Mouse (Mus musculus) heart, embryonic 14.5 days (tissue): Measurements from ENCODE around the gene Kalrn. TPM values are rescaled to one million over a fixed set of nuclear protein-coding genes. Genes with fewer than 3 reads are reported as not detected.

ENCODE experiments used
- ATAC-seq: fragments of 200-750 bp; cut with Nextera tagmentation; 2 replicates; pipeline ENCODE4 v1.8.0; 2017; ENCODE audit warnings: low read depth, moderate TSS enrichment; ENCODE audit not compliant: insufficient number of reproducible peaks, insufficient read depth, low FRiP score
- H3K27ac ChIP-seq, 2 experiments: fragments of 200-500 bp in 1 of 2; fragments of 300-500 bp in 1 of 2; sonication (generic) in 1 of 2; replicated peaks in 1 of 2; 2 replicates each; pipeline ENCODE4 v1.5.1; 2012 to 2014; ENCODE audit warnings: low read depth in 2 of 2, low read length in 2 of 2, control low read depth in 1 of 2, mild to moderate bottlenecking in 1 of 2, mixed read lengths in 1 of 2; ENCODE audit not compliant: control insufficient read depth in 1 of 2, insufficient read depth in 1 of 2
- H3K27me3 ChIP-seq: fragments of 300-500 bp; sonication (generic); 2 replicates; pipeline ENCODE4 v1.6.1; 2014; ENCODE audit warnings: mild to moderate bottlenecking, low read length, control low read depth; ENCODE audit not compliant: control insufficient read depth, insufficient read depth
- H3K36me3 ChIP-seq: fragments of 300-500 bp; sonication (generic); 2 replicates; pipeline ENCODE4 v1.6.1; 2014; ENCODE audit warnings: mild to moderate bottlenecking, control low read depth, low read length, mixed read lengths; ENCODE audit not compliant: control insufficient read depth, insufficient read depth
- H3K4me1 ChIP-seq, 2 experiments: fragments of 200-500 bp in 1 of 2; fragments of 300-500 bp in 1 of 2; sonication (generic) in 1 of 2; 2 replicates each; pipeline ENCODE4 v1.6.1; 2012 to 2014; ENCODE audit warnings: low read length in 2 of 2, control low read depth in 1 of 2, mixed read lengths in 1 of 2; ENCODE audit not compliant: control insufficient read depth in 2 of 2, insufficient read depth in 2 of 2
- H3K4me2 ChIP-seq: fragments of 300-500 bp; sonication (generic); 2 replicates; pipeline ENCODE4 v1.6.1; 2014; ENCODE audit warnings: mild to moderate bottlenecking, low read length
- H3K4me3 ChIP-seq, 2 experiments: fragments of 200-500 bp in 1 of 2; fragments of 300-500 bp in 1 of 2; sonication (generic) in 1 of 2; 2 replicates each; pipeline ENCODE4 v1.5.1; 2012 to 2014; ENCODE audit warnings: low read length in 2 of 2, mild to moderate bottlenecking in 2 of 2, control low read depth in 1 of 2, low read depth in 1 of 2, moderate library complexity in 1 of 2; ENCODE audit not compliant: control insufficient read depth in 1 of 2, insufficient read depth in 1 of 2
- H3K9ac ChIP-seq: fragments of 300-500 bp; sonication (generic); 2 replicates; pipeline ENCODE4 v1.6.1; 2014; ENCODE audit warnings: mild to moderate bottlenecking, low read length
- H3K9me3 ChIP-seq: fragments of 300-500 bp; sonication (generic); 2 replicates; pipeline ENCODE4 v1.6.1; 2016; ENCODE audit warnings: low read length, control low read depth; ENCODE audit not compliant: control insufficient read depth
- WGBS: fragments of 180-500 bp; shearing (Covaris S2); extraction: QIAGEN DNeasy Blood & Tissue Kit; methylation state at CpG from one replicate; pipeline ENCODE4 v1.1.7; 2014; 5-methylcytosine and 5-hydroxymethylcytosine counted together
- polyA plus RNA-seq: library from polyadenylated mRNA; unstranded; fragments of >200 nt; fragmentation: Nextera tagmentation; extraction: Ambion mirVana; gene quantifications from 2 replicates; pipeline ENCODE4 v1.2.1, GENCODE M21; 2014

The Kalrn gene
- polyA plus RNA-seq, 1 experiment from 2014 or later: 33.4 TPM

DNA sequence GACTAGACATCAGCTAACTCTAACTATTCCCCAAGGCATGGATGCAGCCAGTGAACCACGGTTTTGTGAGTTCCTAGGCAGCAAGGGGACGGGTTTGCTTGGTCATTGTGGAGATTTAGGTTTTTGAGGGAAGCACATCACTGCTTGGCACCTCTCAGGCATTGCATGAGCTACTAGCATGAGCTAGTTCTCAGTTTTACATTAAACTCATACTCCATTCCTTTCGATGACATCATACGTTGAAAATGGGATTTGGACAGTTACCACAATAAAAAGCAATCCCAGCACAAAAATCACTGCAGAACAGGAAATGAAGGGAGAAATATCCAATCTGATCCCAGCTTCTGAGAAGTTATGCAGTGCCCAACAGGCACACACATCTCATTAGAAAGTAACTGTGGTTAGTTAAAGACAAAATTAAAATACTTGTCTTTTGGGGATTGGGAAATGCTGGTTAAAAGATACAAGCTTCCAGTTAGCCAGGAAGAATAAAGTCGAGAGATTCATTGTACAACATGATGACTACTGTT lies 23.8 kb downstream of the Kalrn start:
- no peak overlapping the region for H3K4me2 ChIP-seq
- H3K27me3 ChIP-seq: no peaks in the 10 kb centered on the region
- H3K4me1 ChIP-seq: peaks cover 4 to 21% of the 10 kb centered on the region in 2 experiments
- WGBS: 79% methylated on average over 5 of the region's 5 CpGs
- ATAC-seq: no peak
- H3K9me3 ChIP-seq: no peaks in the 10 kb centered on the region
- H3K36me3 ChIP-seq: no peaks in the 10 kb centered on the region
- no peak overlapping the region for H3K27ac ChIP-seq
- H3K9ac ChIP-seq: no peak overlapping the region
- H3K4me3 ChIP-seq: no peak overlapping the region

DNA sequence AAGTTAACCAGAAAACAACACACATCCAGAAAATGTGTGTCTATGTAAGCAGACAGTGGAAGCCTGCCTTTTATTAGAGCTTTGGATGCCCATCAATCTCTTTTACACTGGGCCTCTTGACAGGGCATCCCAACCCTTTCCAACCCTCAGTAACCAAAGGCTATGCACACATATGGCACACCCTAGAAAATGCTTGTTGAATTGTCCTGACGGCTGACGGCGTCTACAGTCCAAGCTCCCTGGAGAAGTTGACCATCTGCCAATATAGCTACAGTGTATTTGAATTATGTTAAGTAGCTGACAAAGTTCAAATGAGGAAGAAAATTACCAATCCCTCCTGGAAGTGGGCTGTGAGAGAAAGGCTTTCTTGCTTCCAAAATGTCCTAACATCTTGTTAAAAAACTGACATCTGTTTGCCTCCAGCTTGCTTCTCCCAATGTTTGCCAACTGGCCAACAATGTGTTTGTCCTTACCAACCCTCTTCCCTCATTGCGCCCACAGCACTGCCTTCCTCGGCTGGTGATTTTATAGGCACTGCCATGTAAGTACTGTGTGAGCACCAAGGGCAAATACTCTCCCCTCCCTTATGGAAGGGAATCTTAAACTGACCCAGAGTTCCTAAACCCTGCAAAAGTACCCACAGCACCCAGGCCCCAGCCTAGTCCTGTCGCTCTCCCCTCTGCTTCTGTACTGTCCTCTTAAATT lies 26.4 kb downstream of the Kalrn start:
- H3K9ac ChIP-seq: no peak overlapping the region
- H3K4me1 ChIP-seq: peaks cover 2 to 3% of the 10 kb centered on the region in 2 experiments; a peak in 1 of 4 replicates
- no peak overlapping the region for H3K27ac ChIP-seq
- H3K9me3 ChIP-seq: 0 out of 2 replicates have a peak, but pooled peaks cover 4% of the 10 kb centered on the region
- no peaks in the 10 kb centered on the region for H3K27me3 ChIP-seq
- 74% methylated on average over 6 of the region's 6 CpGs for WGBS
- no peak overlapping the region for H3K4me3 ChIP-seq
- no peak for ATAC-seq
- H3K36me3 ChIP-seq: no peaks in the 10 kb centered on the region
- no peak overlapping the region for H3K4me2 ChIP-seq

- Histone ChIP-seq H3K4me2 (no peak overlapping the region), H3K9me3 (0 out of 2 replicates have a peak, but pooled peaks cover 4% of the 10 kb centered on the region), H3K4me3 (no peak overlapping the region), H3K9ac (no peak overlapping the region), H3K4me1 (0 out of 4 replicates have a peak, but pooled peaks cover 2 to 3% of the 10 kb centered on the region in 2 experiments), H3K27me3 (no peaks in the 10 kb centered on the region), H3K36me3 (no peaks in the 10 kb centered on the region), H3K27ac (no peak overlapping the region)
- WGBS: 76% methylated on average over 4 of the region's 4 CpGs
- ATAC-seq: no peak
Measured at GRCm38 (mm10) chr16:34543754-34544153, 29.6 kb downstream of the Kalrn start.

DNA sequence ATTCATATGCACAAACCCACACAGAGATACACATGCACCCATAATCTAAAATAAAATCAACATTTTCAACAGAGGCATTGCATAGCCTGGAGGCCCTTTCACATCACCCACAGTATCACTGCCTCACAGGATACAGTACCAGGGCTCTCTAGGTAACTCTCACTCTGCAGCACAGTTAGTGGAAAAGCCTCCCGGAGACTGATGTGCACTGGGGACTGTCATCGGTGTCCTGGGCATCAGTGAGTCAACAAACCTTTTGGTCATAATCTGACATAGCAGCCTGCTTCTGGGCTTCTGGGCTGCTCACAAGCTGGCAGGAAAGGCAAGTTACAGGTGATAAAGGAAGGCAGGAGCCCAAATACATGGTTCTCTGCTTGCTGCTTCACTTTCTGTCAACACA lies 31.0 kb downstream of the Kalrn start:
- Histone ChIP-seq H3K36me3 (no peaks in the 10 kb centered on the region), H3K27ac (no peak overlapping the region), H3K9me3 (0 out of 2 replicates have a peak, but pooled peaks cover 4% of the 10 kb centered on the region), H3K9ac (no peak overlapping the region), H3K4me2 (no peak overlapping the region), H3K27me3 (no peaks in the 10 kb centered on the region), H3K4me1 (peaks cover 5 to 6% of the 10 kb centered on the region in 2 experiments; a peak in 2 of 4 replicates), H3K4me3 (no peak overlapping the region)
- 88% methylated on average over 2 of the region's 2 CpGs for WGBS
- no peak for ATAC-seq

DNA sequence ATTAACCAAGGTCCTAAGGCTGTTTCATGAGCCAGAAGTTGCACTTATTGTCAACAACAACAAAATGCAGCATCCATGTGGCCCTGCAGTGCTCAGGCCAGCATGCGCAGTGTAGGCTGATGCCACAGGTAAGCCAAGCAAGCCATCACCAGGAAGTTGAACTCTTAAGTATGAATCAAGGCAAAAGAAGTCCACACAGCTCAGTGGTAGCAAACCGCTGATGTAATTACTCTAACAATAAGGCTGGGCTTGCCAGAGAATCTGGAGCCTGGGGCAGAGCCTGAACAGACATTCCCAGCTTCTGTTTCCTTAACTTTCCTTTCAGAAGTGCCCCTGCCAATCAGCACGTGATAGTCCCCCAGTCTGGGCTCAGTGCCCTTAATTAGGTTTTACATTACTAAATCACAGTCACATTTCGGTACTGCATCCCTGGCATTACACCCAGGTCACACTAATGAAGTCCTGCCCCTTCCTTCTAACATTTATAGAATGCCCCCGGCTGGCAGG lies 34.6 kb downstream of the Kalrn start:
- whole genome bisulfite sequencing: 62% methylated on average over 5 of the region's 5 CpGs
- H3K4me3 ChIP-seq: no peak overlapping the region
- ATAC-seq: no peak

GRCm38 (mm10) chr16:34536300-34536699 lies 37.0 kb downstream of the Kalrn start:
- no peak for ATAC-seq
- no peak overlapping the region for H3K9ac ChIP-seq

More for the DNA sequence above, 34.6 kb downstream of the Kalrn start:
- Histone ChIP-seq H3K36me3 (no peaks in the 10 kb centered on the region), H3K27me3 (no peaks in the 10 kb centered on the region), H3K9me3 (0 out of 2 replicates have a peak, but pooled peaks cover 4% of the 10 kb centered on the region), H3K4me2 (no peak overlapping the region), H3K27ac (no peak overlapping the region), H3K4me1 (peaks cover 14 to 24% of the 10 kb centered on the region in 2 experiments), H3K9ac (no peak overlapping the region)

GRCm38 (mm10) chr16:34535135-34535534 lies 38.2 kb downstream of the Kalrn start:
- H3K9ac ChIP-seq: no peak overlapping the region
- no peaks in the 10 kb centered on the region for H3K27me3 ChIP-seq
- H3K36me3 ChIP-seq: no peaks in the 10 kb centered on the region
- peaks cover 14 to 24% of the 10 kb centered on the region in 2 experiments for H3K4me1 ChIP-seq
- no peak overlapping the region for H3K4me2 ChIP-seq
- no peak overlapping the region for H3K27ac ChIP-seq
- no peak overlapping the region for H3K4me3 ChIP-seq
- ATAC-seq: no peak
- 19% methylated on average over 7 of the region's 7 CpGs for WGBS
- H3K9me3 ChIP-seq: no peaks in the 10 kb centered on the region

More at GRCm38 (mm10) chr16:34536300-34536699, 37.0 kb downstream of the Kalrn start:
- Histone ChIP-seq H3K27ac (no peak overlapping the region), H3K36me3 (no peaks in the 10 kb centered on the region), H3K4me1 (peaks cover 14 to 24% of the 10 kb centered on the region in 2 experiments), H3K4me3 (no peak overlapping the region), H3K27me3 (no peaks in the 10 kb centered on the region), H3K4me2 (no peak overlapping the region), H3K9me3 (no peaks in the 10 kb centered on the region)
- WGBS: 57% methylated on average over 6 of the region's 6 CpGs
